Mouse (Mus musculus): ENCODE results near the gene Clmn. TPM values are rescaled to one million over a fixed set of nuclear protein-coding genes. Genes with fewer than 3 reads are reported as not detected.

Gene Clmn
- polyA plus RNA-seq, 1 experiment, result 8.2 TPM

- H3K27ac ChIP-seq (replicated peaks; ENCODE audit: low read depth, low read length), result no peak overlapping the region
- peaks cover 11% of the 10 kb centered on the region for H3K4me1 ChIP-seq (ENCODE audit: control insufficient read depth, insufficient read depth, insufficient read length, low read length)
Observed at GRCm38 (mm10) chr12:104820061-104820460, 44.8 kb downstream of the Clmn start.

GRCm38 (mm10) chr12:104819050-104819449, 45.8 kb downstream of the Clmn start:
- Histone ChIP-seq H3K4me3 (ENCODE audit: insufficient read depth, low read depth, low read length) (no peak overlapping the region), H3K4me1 (ENCODE audit: control insufficient read depth, insufficient read depth, insufficient read length, low read length) (0 out of 2 replicates have a peak, but pooled peaks cover 4% of the 10 kb centered on the region), H3K27ac (replicated peaks; ENCODE audit: low read depth, low read length) (no peak overlapping the region)

More at GRCm38 (mm10) chr12:104820061-104820460, 44.8 kb downstream of the Clmn start:
- H3K4me3 ChIP-seq (ENCODE audit: insufficient read depth, low read depth, low read length), result no peak overlapping the region

- Histone ChIP-seq H3K4me3 (ENCODE audit: insufficient read depth, low read depth, low read length) (no peak overlapping the region), H3K27ac (replicated peaks; ENCODE audit: low read depth, low read length) (no peak overlapping the region), H3K4me1 (ENCODE audit: control insufficient read depth, insufficient read depth, insufficient read length, low read length) (0 out of 2 replicates have a peak, but pooled peaks cover 4% of the 10 kb centered on the region)
Observed at GRCm38 (mm10) chr12:104818057-104818456, 46.8 kb downstream of the Clmn start.

- 0 out of 2 replicates have a peak, but pooled peaks cover 4% of the 10 kb centered on the region for H3K4me1 ChIP-seq (ENCODE audit: control insufficient read depth, insufficient read depth, insufficient read length, low read length)
- no peak overlapping the region for H3K27ac ChIP-seq (replicated peaks; ENCODE audit: low read depth, low read length)
- H3K4me3 ChIP-seq (ENCODE audit: insufficient read depth, low read depth, low read length), result no peak overlapping the region
Observed at GRCm38 (mm10) chr12:104817172-104817866, 47.6 kb downstream of the Clmn start.

GRCm38 (mm10) chr12:104814291-104814690, 50.6 kb downstream of the Clmn start:
- H3K4me1 ChIP-seq (ENCODE audit: control insufficient read depth, insufficient read depth, insufficient read length, low read length), result 0 out of 2 replicates have a peak, but pooled peaks cover 4% of the 10 kb centered on the region
- no peak overlapping the region for H3K4me3 ChIP-seq (ENCODE audit: insufficient read depth, low read depth, low read length)
- H3K27ac ChIP-seq (replicated peaks; ENCODE audit: low read depth, low read length), result no peak overlapping the region

GRCm38 (mm10) chr12:104813762-104814161, 51.1 kb downstream of the Clmn start:
- no peak overlapping the region for H3K4me3 ChIP-seq (ENCODE audit: insufficient read depth, low read depth, low read length)
- 0 out of 2 replicates have a peak, but pooled peaks cover 4% of the 10 kb centered on the region for H3K4me1 ChIP-seq (ENCODE audit: control insufficient read depth, insufficient read depth, insufficient read length, low read length)
- no peak overlapping the region for H3K27ac ChIP-seq (replicated peaks; ENCODE audit: low read depth, low read length)

- no peak overlapping the region for H3K4me3 ChIP-seq (ENCODE audit: insufficient read depth, low read depth, low read length)
- H3K4me1 ChIP-seq (ENCODE audit: control insufficient read depth, insufficient read depth, insufficient read length, low read length), result no peaks in the 10 kb centered on the region
- no peak overlapping the region for H3K27ac ChIP-seq (replicated peaks; ENCODE audit: low read depth, low read length)
Observed at GRCm38 (mm10) chr12:104812711-104813110, 52.2 kb downstream of the Clmn start.

- H3K4me3 ChIP-seq (ENCODE audit: insufficient read depth, low read depth, low read length), result no peak overlapping the region
- H3K4me1 ChIP-seq (ENCODE audit: control insufficient read depth, insufficient read depth, insufficient read length, low read length), result no peaks in the 10 kb centered on the region
- no peak overlapping the region for H3K27ac ChIP-seq (replicated peaks; ENCODE audit: low read depth, low read length)
Observed at GRCm38 (mm10) chr12:104810923-104811443, 53.9 kb downstream of the Clmn start.

GRCm38 (mm10) chr12:104808421-104809067, 56.3 kb downstream of the Clmn start:
- Histone ChIP-seq H3K4me1 (ENCODE audit: control insufficient read depth, insufficient read depth, insufficient read length, low read length) (no peaks in the 10 kb centered on the region), H3K27ac (replicated peaks; ENCODE audit: low read depth, low read length) (no peak overlapping the region), H3K4me3 (ENCODE audit: insufficient read depth, low read depth, low read length) (no peak overlapping the region)

- Histone ChIP-seq H3K4me1 (ENCODE audit: control insufficient read depth, insufficient read depth, insufficient read length, low read length) (no peaks in the 10 kb centered on the region), H3K27ac (replicated peaks; ENCODE audit: low read depth, low read length) (no peak overlapping the region), H3K4me3 (ENCODE audit: insufficient read depth, low read depth, low read length) (no peak overlapping the region)
Observed at GRCm38 (mm10) chr12:104806680-104807375, 58.0 kb downstream of the Clmn start.

- H3K4me1 ChIP-seq (ENCODE audit: control insufficient read depth, insufficient read depth, insufficient read length, low read length), result no peaks in the 10 kb centered on the region
- no peak overlapping the region for H3K4me3 ChIP-seq (ENCODE audit: insufficient read depth, low read depth, low read length)
Observed at GRCm38 (mm10) chr12:104801494-104802260, 63.2 kb downstream of the Clmn start.

GRCm38 (mm10) chr12:104799365-104799764, 65.5 kb downstream of the Clmn start:
- Histone ChIP-seq H3K27ac (replicated peaks; ENCODE audit: low read depth, low read length) (no peak overlapping the region), H3K4me1 (ENCODE audit: control insufficient read depth, insufficient read depth, insufficient read length, low read length) (no peaks in the 10 kb centered on the region), H3K4me3 (ENCODE audit: insufficient read depth, low read depth, low read length) (no peak overlapping the region)

More at GRCm38 (mm10) chr12:104801494-104802260, 63.2 kb downstream of the Clmn start:
- H3K27ac ChIP-seq (replicated peaks; ENCODE audit: low read depth, low read length), result no peak overlapping the region

- no peak overlapping the region for H3K27ac ChIP-seq (replicated peaks; ENCODE audit: low read depth, low read length)
- H3K4me3 ChIP-seq (ENCODE audit: insufficient read depth, low read depth, low read length), result no peak overlapping the region
- peaks cover 3% of the 10 kb centered on the region; the same call in 1 of the 2 replicates for H3K4me1 ChIP-seq (ENCODE audit: control insufficient read depth, insufficient read depth, insufficient read length, low read length)
Observed at GRCm38 (mm10) chr12:104797905-104798304, 67.0 kb downstream of the Clmn start.

GRCm38 (mm10) chr12:104796635-104797378, 68.1 kb downstream of the Clmn start:
- no peak overlapping the region for H3K4me3 ChIP-seq (ENCODE audit: insufficient read depth, low read depth, low read length)
- H3K4me1 ChIP-seq (ENCODE audit: control insufficient read depth, insufficient read depth, insufficient read length, low read length), result peaks cover 3% of the 10 kb centered on the region; the same call in 1 of the 2 replicates
- H3K27ac ChIP-seq (replicated peaks; ENCODE audit: low read depth, low read length), result no peak overlapping the region
